Comparison of ENCODE assay signal across 18 mouse cellular contexts in the genomic region with DNA sequence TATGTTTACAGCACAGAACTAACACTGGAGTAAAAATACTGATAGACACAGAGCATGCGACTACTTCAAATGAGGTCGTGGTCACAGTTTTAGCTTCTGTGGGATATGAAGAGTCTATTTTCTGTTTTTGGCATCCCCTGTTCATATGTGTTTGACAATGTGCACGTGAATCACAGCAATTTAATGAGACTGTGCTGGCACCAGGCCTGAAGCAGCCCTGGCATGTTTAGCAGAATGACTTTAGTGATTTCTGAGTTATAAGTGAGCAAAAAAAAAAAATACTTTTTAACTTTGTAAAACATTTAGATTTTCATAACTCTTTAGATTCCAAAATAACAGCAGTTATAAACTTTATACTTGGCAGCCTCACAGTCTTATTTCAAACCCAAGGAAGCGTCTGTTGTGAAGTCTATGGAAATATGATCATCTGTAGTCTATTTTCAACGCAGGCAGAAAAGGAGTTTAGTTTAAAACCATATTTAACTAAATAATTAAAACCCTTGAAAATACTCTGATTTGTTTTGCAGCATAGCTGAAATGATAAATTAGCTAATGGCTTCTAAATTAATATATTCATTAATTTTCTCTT.
DNase-seq lines count a peak whose midpoint lies in the region; ATAC-seq lines count a peak whose summit lies in the region.
"Had no signal": no experiment of that assay in that cellular context is flagged by ENCODE, and none has a peak within 500 bp of the region (broad histone marks: within the 10 kb centered on the region; RNA-seq: fewer than 3 reads in every experiment).

No protein-coding gene starts in this region.

- H3K4me2 ChIP-seq in forebrain, embryonic 15.5 days (replicated peaks), result no peak overlapping the region
- H3K4me2 ChIP-seq in forebrain, embryonic 11.5 days (ENCODE audit: low read depth, low read length, severe bottlenecking), result no peak overlapping the region
- H3K4me2 ChIP-seq: embryonic facial prominence, embryonic 13.5 days; intestine, embryonic 15.5 days had no signal

- H3K9me3 ChIP-seq in forebrain, embryonic 15.5 days, result no peaks in the 10 kb centered on the region
- H3K9me3 ChIP-seq in forebrain, embryonic 11.5 days (ENCODE audit: control insufficient read depth, low read length), result no peaks in the 10 kb centered on the region
- H3K9me3 ChIP-seq: embryonic facial prominence, embryonic 13.5 days; intestine, embryonic 15.5 days had no signal

- ATAC-seq in forebrain, embryonic 15.5 days (replicated peaks), result 0 out of 2 replicates have a peak, but pooled peaks have one; percentile 51
- no peak for ATAC-seq in forebrain, embryonic 11.5 days (replicated peaks; ENCODE audit: low FRiP score)
- no peak for ATAC-seq in erythroid progenitor cell, adult 5-6 weeks (replicated peaks; ENCODE audit: low FRiP score, poor library complexity, severe bottlenecking)
- ATAC-seq: intestine, embryonic 15.5 days; lung, postnatal 0 days; Patski had no signal

- H3K27ac ChIP-seq in forebrain, embryonic 15.5 days (replicated peaks), result no peak overlapping the region
- H3K27ac ChIP-seq in forebrain, embryonic 11.5 days (ENCODE audit: low read depth, low read length), result no peak overlapping the region
- H3K27ac ChIP-seq: embryonic facial prominence, embryonic 13.5 days; intestine, embryonic 15.5 days; stomach, postnatal 0 days had no signal

- 0 out of 2 replicates have a peak, but pooled peaks cover 2% of the 10 kb centered on the region for H3K4me1 ChIP-seq in forebrain, embryonic 15.5 days
- H3K4me1 ChIP-seq in forebrain, embryonic 11.5 days (replicated peaks; ENCODE audit: control insufficient read depth, insufficient read depth, low read length), result no peaks in the 10 kb centered on the region
- H3K4me1 ChIP-seq: embryonic facial prominence, embryonic 13.5 days; intestine, embryonic 15.5 days had no signal

- DNase-seq in forebrain, embryonic 11.5 days (ENCODE audit: low spot score), result no peak
- peak; percentile 51 for DNase-seq in brain, embryonic 18.5 days (ENCODE audit: low read depth, low spot score)
- peak; percentile 9 for DNase-seq in layer of hippocampus, adult 9-11 months
- peak; percentile 80 to 87 for DNase-seq in right cerebral cortex, postnatal 10 days (ENCODE audit: low spot score in 2 of 2)
- no peak for DNase-seq in yolk sac, embryonic 10.5 days (ENCODE audit: low spot score)
- DNase-seq in thymus, postnatal 14 days, result no peak
- DNase-seq: adrenal gland, postnatal 36 days; B cell, adult 2 months; cerebellum, postnatal 36 days; heart, adult 11 months; kidney, postnatal 14 days had no signal

- H3K4me3 ChIP-seq in forebrain, embryonic 15.5 days, result no peak overlapping the region
- no peak overlapping the region for H3K4me3 ChIP-seq in forebrain, embryonic 11.5 days (ENCODE audit: low read depth, low read length)
- H3K4me3 ChIP-seq: embryonic facial prominence, embryonic 13.5 days; intestine, embryonic 15.5 days had no signal

- 60% methylated on average over 5 of the region's 5 CpGs for WGBS in forebrain, embryonic 15.5 days
- WGBS in forebrain, embryonic 11.5 days, result 90% methylated on average over 5 of the region's 5 CpGs

- no peaks in the 10 kb centered on the region for H3K36me3 ChIP-seq in forebrain, embryonic 15.5 days
- no peaks in the 10 kb centered on the region for H3K36me3 ChIP-seq in forebrain, embryonic 11.5 days (ENCODE audit: control insufficient read depth, insufficient read depth, low read length)
- H3K36me3 ChIP-seq: embryonic facial prominence, embryonic 13.5 days; intestine, embryonic 15.5 days had no signal

- H3K27me3 ChIP-seq in forebrain, embryonic 15.5 days, result no peaks in the 10 kb centered on the region
- no peaks in the 10 kb centered on the region for H3K27me3 ChIP-seq in forebrain, embryonic 11.5 days (ENCODE audit: control insufficient read depth, insufficient read depth, low read length)
- H3K27me3 ChIP-seq: embryonic facial prominence, embryonic 13.5 days; intestine, embryonic 15.5 days; Patski had no signal

- no peak overlapping the region for H3K9ac ChIP-seq in forebrain, embryonic 15.5 days (replicated peaks)
- H3K9ac ChIP-seq in forebrain, embryonic 11.5 days (ENCODE audit: low read length), result no peak overlapping the region
- H3K9ac ChIP-seq: embryonic facial prominence, embryonic 13.5 days; intestine, embryonic 15.5 days had no signal

Comparison
In these comparisons a context has a peak if more than half of its experiments do, and no peak if none do; other contexts are left out.
1. DNase-seq: peak in brain, embryonic 18.5 days (single experiment), layer of hippocampus, adult 9-11 months (single experiment) and right cerebral cortex, postnatal 10 days (2 of 2); none in forebrain, embryonic 11.5 days (single experiment), yolk sac, embryonic 10.5 days (single experiment) and thymus, postnatal 14 days (single experiment).